Mouse (Mus musculus): ENCODE data around the gene Prx.

GRCm38 (mm10) chr7:27522967-27523366 is 23.8 kb downstream of the Prx start, which contains the start of gene Hipk4:
- TF ChIP-seq POLR2A (IDR thresholded peaks at IDR 0.05; ENCODE audit: low read depth, low read length): no peak
- no peak for TF ChIP-seq CTCF (IDR thresholded peaks at IDR 0.05; ENCODE audit: borderline replicate concordance, insufficient read depth, low read length)
